Mouse (Mus musculus): ENCODE measurements around the gene Mertk.
A peak's percentile ranks its signal among the peaks of the same experiment; 100 is the strongest.

- peak; percentile 69; the same call in 1 of the 2 replicates for TF ChIP-seq CTCF (IDR thresholded peaks at IDR 0.05; ENCODE audit: control insufficient read depth, insufficient read depth, insufficient replicate concordance, low read depth, low read length)
- TF ChIP-seq POLR2A (IDR thresholded peaks at IDR 0.05; ENCODE audit: control insufficient read depth, low read depth, low read length) = no peak
Measured at GRCm38 (mm10) chr2:128698140-128698692, 540 bp upstream of the Mertk start.
